Mouse (Mus musculus) embryonic facial prominence, embryonic 14.5 days (tissue): ENCODE measurements at regions not wholly inside any gene's neighbourhood (a gene's known extent, or its start where the extent isn't known, plus 50 kb on each side); places are given as distances from the start of the nearest gene placed in this dataset.

ENCODE experiments used
- ATAC-seq: fragments of 200-750 bp; cut with Nextera tagmentation; 2 replicates; pipeline ENCODE4 v1.8.0; 2017; ENCODE audit warnings: low read depth, moderate number of reproducible peaks, moderate TSS enrichment
- DNase-seq: peaks from one replicate; pipeline ENCODE4 v3.0.0-alpha.2; 2015; ENCODE audit warnings: low spot score
- H3K27ac ChIP-seq: fragments of 300-500 bp; sonication (generic); replicated peaks from 2 replicates; pipeline ENCODE4 v1.5.1; 2014; ENCODE audit warnings: low read depth, mild to moderate bottlenecking, low read length, moderate library complexity
- H3K27me3 ChIP-seq: fragments of 300-500 bp; sonication (generic); replicated peaks from 2 replicates; pipeline ENCODE4 v1.6.1; 2014; ENCODE audit warnings: low read length; ENCODE audit not compliant: control insufficient read depth, insufficient read depth
- H3K36me3 ChIP-seq: fragments of 300-500 bp; sonication (generic); 2 replicates; pipeline ENCODE4 v1.6.1; 2014; ENCODE audit warnings: low read length, mixed read lengths; ENCODE audit not compliant: control insufficient read depth, insufficient read depth
- H3K4me1 ChIP-seq: fragments of 300-500 bp; sonication (generic); 2 replicates; pipeline ENCODE4 v1.6.1; 2014; ENCODE audit warnings: antibody characterized with exemption, low read length; ENCODE audit not compliant: control insufficient read depth, insufficient read depth
- H3K4me2 ChIP-seq: fragments of 300-500 bp; sonication (generic); 2 replicates; pipeline ENCODE4 v1.6.1; 2014; ENCODE audit warnings: low read depth, mild to moderate bottlenecking, low read length, moderate library complexity, mixed read lengths
- H3K4me3 ChIP-seq: fragments of 300-500 bp; sonication (generic); 2 replicates; pipeline ENCODE4 v1.5.1; 2014; ENCODE audit warnings: low read depth, mild to moderate bottlenecking, low read length
- H3K9ac ChIP-seq: fragments of 300-500 bp; sonication (generic); 2 replicates; pipeline ENCODE4 v1.6.1; 2014; ENCODE audit warnings: low read depth, mild to moderate bottlenecking, low read length, moderate library complexity, mixed read lengths
- H3K9me3 ChIP-seq: fragments of 300-500 bp; sonication (generic); 2 replicates; pipeline ENCODE4 v1.6.1; 2016; ENCODE audit warnings: low read length; ENCODE audit not compliant: control insufficient read depth
- WGBS: fragments of 180-500 bp; shearing (Covaris S2); extraction: QIAGEN DNeasy Blood & Tissue Kit; methylation state at CpG from one replicate; pipeline ENCODE4 v1.1.7; 2014; 5-methylcytosine and 5-hydroxymethylcytosine counted together

DNA sequence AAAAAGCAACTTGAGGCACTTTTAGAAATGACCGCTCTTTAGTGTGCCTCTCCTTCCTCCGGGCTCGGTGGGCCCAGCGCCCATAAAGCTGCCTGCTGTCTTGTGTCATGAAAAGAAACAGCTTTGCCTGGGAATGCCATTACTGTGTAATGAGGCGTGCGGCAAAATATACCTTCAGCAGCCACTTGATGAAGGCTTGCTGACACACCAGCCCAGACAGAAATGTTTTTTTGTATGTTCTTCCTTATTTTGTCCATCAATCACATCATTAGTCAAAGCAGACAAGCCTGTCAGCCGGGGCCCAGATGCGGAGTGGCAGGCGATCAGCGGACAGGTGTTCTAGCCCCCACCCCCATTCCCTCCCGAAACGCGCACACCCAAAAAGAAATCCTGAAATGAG, 482.5 kb downstream of the Tshz3 start:
- Histone ChIP-seq H3K9ac (no peak overlapping the region), H3K9me3 (no peaks in the 10 kb centered on the region), H3K27ac (no peak overlapping the region), H3K4me3 (no peak overlapping the region), H3K36me3 (no peaks in the 10 kb centered on the region), H3K27me3 (no peaks in the 10 kb centered on the region), H3K4me2 (no peak overlapping the region), H3K4me1 (peaks cover 6% of the 10 kb centered on the region; the same call in 1 of the 2 replicates)
- ATAC-seq (no peak), DNase-seq (no peak)
- WGBS: 43% methylated on average over 13 of the region's 13 CpGs

DNA sequence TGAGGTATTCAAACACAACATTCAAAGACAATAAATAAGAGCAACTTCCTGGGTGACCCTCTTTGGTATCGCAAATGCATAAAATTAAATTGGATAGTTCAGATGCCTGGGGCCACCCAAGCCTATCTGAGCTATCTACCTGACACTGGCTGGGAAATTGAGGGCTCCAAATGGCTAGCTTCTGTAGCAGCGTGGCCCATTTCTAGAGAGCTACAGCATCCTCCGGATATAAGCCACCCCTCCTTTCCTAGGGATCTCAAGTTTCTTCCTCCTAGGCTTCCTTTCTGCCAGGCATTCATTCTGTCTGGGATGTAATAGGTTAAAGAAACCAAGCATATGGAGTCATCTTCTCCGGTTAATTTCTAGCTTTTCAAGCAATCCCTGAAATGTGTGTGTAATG, 483.2 kb downstream of the Tshz3 start:
- Histone ChIP-seq H3K27me3 (no peaks in the 10 kb centered on the region), H3K27ac (no peak overlapping the region), H3K4me3 (no peak overlapping the region), H3K9ac (no peak overlapping the region), H3K36me3 (no peaks in the 10 kb centered on the region), H3K9me3 (no peaks in the 10 kb centered on the region), H3K4me2 (no peak overlapping the region), H3K4me1 (peaks cover 6% of the 10 kb centered on the region; the same call in 1 of the 2 replicates)
- ATAC-seq (no peak), DNase-seq (no peak)
- WGBS: 41% methylated on average over 4 of the region's 4 CpGs

DNA sequence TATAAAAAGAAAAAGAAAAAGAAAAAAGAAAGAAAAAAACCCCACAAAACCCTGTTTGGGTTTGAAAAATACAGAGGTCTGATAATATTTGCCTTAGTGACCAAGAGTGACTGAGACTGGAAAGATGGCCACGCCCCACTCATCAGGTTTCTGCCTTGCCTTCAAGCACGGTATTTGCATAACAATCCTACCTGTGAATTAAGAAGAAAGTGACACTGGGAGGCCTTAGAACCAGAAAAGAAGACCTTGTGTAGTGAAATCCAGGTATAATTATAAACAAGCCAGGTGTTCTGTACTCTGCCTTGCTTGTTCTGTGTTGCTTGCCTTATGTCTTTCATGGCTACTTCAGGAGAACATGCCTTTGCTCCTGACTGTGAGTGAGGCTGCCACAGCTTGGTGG, 494.6 kb downstream of the Tshz3 start:
- H3K36me3 ChIP-seq: no peaks in the 10 kb centered on the region
- H3K27me3 ChIP-seq: no peaks in the 10 kb centered on the region
- H3K9ac ChIP-seq: no peak overlapping the region
- no peak overlapping the region for H3K27ac ChIP-seq
- no peak overlapping the region for H3K4me2 ChIP-seq
- DNase-seq: peak; percentile 14
- 25% methylated on average over 2 of the region's 2 CpGs for WGBS
- H3K4me3 ChIP-seq: no peak overlapping the region
- no peak for ATAC-seq
- no peaks in the 10 kb centered on the region for H3K4me1 ChIP-seq
- no peaks in the 10 kb centered on the region for H3K9me3 ChIP-seq

DNA sequence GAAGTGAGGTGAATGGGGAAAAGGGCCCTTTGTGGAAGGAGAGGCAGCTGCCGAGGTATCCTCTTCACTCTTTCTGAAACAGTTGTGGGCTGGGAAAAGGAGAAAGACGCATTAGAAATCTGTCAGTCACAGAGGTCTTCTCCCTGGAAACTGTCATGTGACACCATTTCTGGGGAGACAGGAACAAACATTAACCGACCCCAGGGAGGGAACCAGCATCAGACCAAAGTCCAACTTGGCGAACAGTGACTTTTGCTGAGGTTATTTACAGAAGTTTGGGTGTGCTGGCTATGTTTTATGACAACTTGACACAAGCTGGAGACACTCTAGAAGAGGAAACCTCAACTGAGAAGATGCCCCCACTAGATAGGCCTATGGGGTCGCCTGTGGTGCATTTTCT, 506.9 kb downstream of the Tshz3 start:
- WGBS: 62% methylated on average over 5 of the region's 5 CpGs

DNA sequence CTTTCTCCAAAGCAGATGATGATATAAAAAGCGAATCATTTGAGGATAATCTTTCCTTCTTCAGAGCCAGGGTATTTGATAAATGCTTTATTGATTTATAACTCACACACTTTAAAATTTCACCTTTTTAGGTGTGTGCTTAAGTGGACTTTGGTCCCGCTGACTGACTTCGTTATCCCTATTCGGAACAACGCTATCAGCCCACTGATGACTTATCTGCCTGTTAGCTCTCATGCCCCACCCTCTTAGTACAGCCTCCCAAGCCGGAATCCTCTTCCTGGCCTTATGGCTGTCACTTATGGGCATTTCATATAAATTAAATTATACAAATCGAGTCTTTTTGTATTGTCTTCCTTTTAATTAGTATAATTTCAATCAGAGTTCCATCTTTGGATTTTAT, 510.4 kb downstream of the Tshz3 start:
- Histone ChIP-seq H3K36me3 (no peaks in the 10 kb centered on the region), H3K27ac (no peak overlapping the region), H3K9me3 (no peaks in the 10 kb centered on the region), H3K4me3 (no peak overlapping the region), H3K9ac (no peak overlapping the region), H3K27me3 (no peaks in the 10 kb centered on the region), H3K4me2 (no peak overlapping the region), H3K4me1 (no peaks in the 10 kb centered on the region)
- ATAC-seq: no peak
- no peak for DNase-seq
- 83% methylated on average over 7 of the region's 7 CpGs for WGBS

More for the DNA sequence above, 506.9 kb downstream of the Tshz3 start:
- ATAC-seq: no peak
- H3K4me3 ChIP-seq: no peak overlapping the region
- H3K9me3 ChIP-seq: no peaks in the 10 kb centered on the region
- no peak overlapping the region for H3K9ac ChIP-seq
- H3K36me3 ChIP-seq: no peaks in the 10 kb centered on the region
- DNase-seq: no peak
- H3K4me1 ChIP-seq: no peaks in the 10 kb centered on the region
- H3K27me3 ChIP-seq: no peaks in the 10 kb centered on the region
- H3K4me2 ChIP-seq: no peak overlapping the region
- no peak overlapping the region for H3K27ac ChIP-seq

DNA sequence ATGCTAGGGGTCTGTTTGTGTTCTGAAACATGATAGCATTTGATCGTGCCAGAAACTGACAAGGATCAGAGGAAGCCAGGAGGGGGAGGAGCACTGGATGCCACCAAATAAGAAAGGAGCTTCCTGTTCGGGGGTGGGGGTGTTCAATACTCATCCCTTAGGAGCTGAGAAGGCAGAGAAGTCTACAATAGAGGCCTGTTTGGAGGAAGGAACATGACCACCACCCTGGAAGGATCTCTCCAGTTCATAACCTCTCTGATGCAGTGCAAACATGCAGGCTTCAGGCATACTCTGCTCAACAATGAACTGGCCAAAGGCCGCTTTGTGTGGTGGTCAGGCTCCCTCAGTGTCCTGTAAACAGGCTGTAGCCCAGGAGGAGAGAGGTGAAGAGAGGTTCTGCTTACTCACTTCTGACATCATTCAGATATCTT, 515.8 kb downstream of the Tshz3 start:
- Histone ChIP-seq H3K4me2 (peak overlapping the region; percentile 13), H3K27ac (no peak overlapping the region), H3K9me3 (no peaks in the 10 kb centered on the region), H3K27me3 (no peaks in the 10 kb centered on the region), H3K4me3 (no peak overlapping the region), H3K36me3 (no peaks in the 10 kb centered on the region), H3K4me1 (peaks cover 10% of the 10 kb centered on the region), H3K9ac (no peak overlapping the region)
- ATAC-seq: peak; percentile 33; the same call in 1 of the 2 replicates
- 16% methylated on average over 3 of the region's 3 CpGs for WGBS
- peak; percentile 49 for DNase-seq

DNA sequence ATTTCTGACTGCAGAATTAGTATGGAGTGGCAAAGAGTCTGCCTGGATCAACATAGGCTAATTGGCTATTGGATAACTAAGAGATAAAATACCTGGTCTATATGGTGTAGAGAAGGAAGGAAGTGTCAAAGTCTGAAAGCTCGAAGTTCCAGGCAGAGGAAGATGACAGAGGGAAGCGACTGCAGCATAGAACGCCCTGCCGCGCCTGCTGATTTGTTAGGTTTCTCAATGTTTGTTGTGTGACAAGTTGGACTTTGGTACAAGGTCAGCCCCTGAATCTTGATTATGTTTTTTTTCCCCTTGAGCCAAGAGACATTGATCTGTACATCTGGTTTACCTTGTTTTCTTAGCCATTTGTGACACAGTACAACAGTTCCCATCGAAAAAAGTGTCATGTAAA, 517.6 kb downstream of the Tshz3 start:
- Histone ChIP-seq H3K27ac (no peak overlapping the region), H3K4me2 (no peak overlapping the region), H3K9me3 (no peaks in the 10 kb centered on the region), H3K9ac (no peak overlapping the region), H3K4me1 (peaks cover 10% of the 10 kb centered on the region), H3K4me3 (no peak overlapping the region), H3K27me3 (no peaks in the 10 kb centered on the region), H3K36me3 (no peaks in the 10 kb centered on the region)
- ATAC-seq (no peak), DNase-seq (no peak)
- WGBS: 86% methylated on average over 6 of the region's 6 CpGs

DNA sequence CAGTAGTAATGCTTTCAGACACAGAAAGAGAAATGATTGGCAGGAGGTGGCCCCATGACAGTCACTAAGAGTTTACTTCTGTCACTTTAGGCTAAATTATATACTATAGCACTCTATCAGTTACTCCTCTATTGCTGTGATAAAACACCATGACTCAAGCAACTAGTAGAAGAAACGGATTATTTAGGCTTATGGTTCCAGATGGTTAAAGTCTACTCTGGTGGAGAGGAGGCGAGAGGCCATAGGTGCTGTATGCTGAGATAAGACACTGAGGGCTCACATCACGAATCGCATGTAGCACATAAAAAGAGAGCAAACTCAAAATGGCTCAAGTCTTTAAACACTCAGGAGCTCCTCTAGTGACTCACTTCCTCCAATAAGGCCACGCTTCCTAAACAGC, 522.6 kb downstream of the Tshz3 start:
- no peak for DNase-seq
- H3K4me1 ChIP-seq: no peaks in the 10 kb centered on the region
- peaks cover 9% of the 10 kb centered on the region; the same call in 1 of the 2 replicates for H3K9me3 ChIP-seq
- ATAC-seq: no peak
- H3K4me2 ChIP-seq: no peak overlapping the region
- no peak overlapping the region for H3K9ac ChIP-seq
- H3K27ac ChIP-seq: no peak overlapping the region
- WGBS: 94% methylated on average over 5 of the region's 5 CpGs
- H3K36me3 ChIP-seq: no peaks in the 10 kb centered on the region
- no peaks in the 10 kb centered on the region for H3K27me3 ChIP-seq
- no peak overlapping the region for H3K4me3 ChIP-seq

DNA sequence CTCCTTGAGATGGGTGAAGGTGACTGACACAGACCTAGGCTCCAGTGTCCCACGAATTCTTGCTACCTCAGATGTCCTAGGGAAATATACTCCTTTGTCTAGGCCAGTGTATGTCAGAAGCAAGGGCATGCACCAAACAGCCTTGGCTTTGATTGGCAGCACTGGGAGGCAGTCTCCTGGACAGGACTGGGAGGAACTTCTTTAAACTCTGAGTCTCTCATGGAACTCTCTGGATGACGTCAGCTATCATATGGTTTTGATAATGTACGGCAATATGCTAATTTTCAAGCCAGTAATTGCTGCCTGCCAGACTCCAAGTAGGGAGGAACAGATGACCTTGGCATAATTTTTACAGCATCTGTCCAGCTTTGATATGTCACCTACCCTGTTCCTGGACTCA, 528.5 kb downstream of the Tshz3 start:
- Histone ChIP-seq H3K27me3 (no peaks in the 10 kb centered on the region), H3K4me1 (peaks cover 9% of the 10 kb centered on the region; the same call in 1 of the 2 replicates), H3K36me3 (no peaks in the 10 kb centered on the region), H3K4me3 (no peak overlapping the region), H3K9me3 (peaks cover 9% of the 10 kb centered on the region; the same call in 1 of the 2 replicates), H3K4me2 (no peak overlapping the region), H3K27ac (peak overlapping the region; percentile 28; the same call in 1 of the 2 replicates), H3K9ac (no peak overlapping the region)
- ATAC-seq (peak; percentile 53; the same call in 1 of the 2 replicates), DNase-seq (peak; percentile 88)
- WGBS: 46% methylated on average over 3 of the region's 3 CpGs
